Mouse (Mus musculus) ovary, adult 18-20 months (tissue): ENCODE data around the gene Btd.

Experiments
- DNase-seq: peaks from one replicate; pipeline ENCODE4 v3.0.0; 2022; ENCODE audit warnings: low spot score, mixed read lengths

Btd gene

DNA sequence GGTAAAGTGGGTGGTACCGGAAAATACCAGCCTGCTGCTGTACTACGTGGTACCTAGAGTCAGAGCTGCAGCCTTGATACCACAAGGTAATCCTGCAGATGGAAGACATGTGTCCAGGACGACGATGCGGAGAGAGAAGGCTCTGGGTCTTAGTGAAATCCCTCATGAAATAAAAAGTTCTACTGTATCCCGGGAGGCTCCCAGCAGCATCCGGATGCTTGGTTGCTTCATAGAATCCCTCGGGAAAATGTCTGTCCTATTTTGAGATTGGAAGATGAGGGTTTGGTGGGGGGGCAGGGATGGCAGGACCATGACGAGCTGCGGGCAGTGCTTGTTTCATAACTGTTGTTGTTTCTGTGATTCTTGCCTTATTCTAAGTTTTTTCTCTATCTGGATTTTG lies 7.2 kb downstream of the Btd start:
- no peak for DNase-seq

GRCm38 (mm10) chr14:31650347-31650746 lies 9.5 kb downstream of the Btd start:
- DNase-seq, result no peak

DNA sequence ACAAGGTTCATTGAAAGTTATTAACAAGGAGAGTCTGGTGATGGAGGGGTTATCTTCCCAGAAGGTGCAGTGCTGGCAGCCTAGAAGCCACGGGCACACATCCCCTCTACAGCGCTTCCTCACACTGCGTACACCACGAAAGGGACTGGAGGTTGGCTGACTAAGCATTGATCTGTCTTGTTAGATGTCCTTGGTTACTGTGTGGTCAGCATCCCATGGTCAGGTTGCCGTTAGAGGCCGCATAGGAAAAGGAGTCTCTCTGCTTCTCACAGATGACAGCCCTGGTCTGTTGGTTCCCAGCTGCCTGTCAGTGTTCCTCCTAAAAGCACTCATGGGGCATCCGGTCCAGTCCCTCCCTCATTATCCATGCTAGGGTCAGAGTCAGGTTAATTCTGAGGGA lies 10.4 kb downstream of the Btd start:
- no peak for DNase-seq

GRCm38 (mm10) chr14:31652106-31652505 lies 11.3 kb downstream of the Btd start:
- no peak for DNase-seq

GRCm38 (mm10) chr14:31652624-31653023 lies 11.8 kb downstream of the Btd start:
- no peak for DNase-seq

GRCm38 (mm10) chr14:31653101-31653875 lies 12.5 kb downstream of the Btd start:
- no peak for DNase-seq

- DNase-seq, result no peak
Measured at GRCm38 (mm10) chr14:31654816-31655215, 14.0 kb downstream of the Btd start.

GRCm38 (mm10) chr14:31655406-31655805 lies 14.6 kb downstream of the Btd start:
- DNase-seq, result no peak

DNA sequence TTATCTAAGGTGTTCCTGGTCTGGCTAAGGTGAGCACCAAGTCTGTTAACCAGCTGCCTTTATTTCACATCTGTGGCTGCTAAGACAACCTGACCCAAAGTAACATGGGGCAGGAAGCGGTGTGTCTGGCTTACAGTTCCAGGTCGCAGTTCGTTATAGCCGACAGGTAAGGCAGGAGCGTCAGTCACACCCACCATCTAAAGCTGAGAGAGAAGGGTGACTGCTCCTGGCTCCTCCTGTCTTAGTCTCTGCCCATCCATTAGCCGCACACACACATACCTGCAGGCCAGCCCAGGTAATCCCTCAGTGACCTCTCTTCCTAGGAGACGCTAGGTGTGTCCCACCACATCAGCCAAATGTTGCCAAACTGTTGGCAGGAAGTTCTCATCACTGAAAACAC lies 15.6 kb downstream of the Btd start:
- DNase-seq, result no peak

- no peak for DNase-seq
Measured at GRCm38 (mm10) chr14:31656857-31657645, 16.2 kb downstream of the Btd start.

GRCm38 (mm10) chr14:31658126-31658680 lies 17.4 kb downstream of the Btd start:
- no peak for DNase-seq

GRCm38 (mm10) chr14:31659501-31660181 lies 18.8 kb downstream of the Btd start:
- no peak for DNase-seq

GRCm38 (mm10) chr14:31660312-31661093 lies 19.7 kb downstream of the Btd start:
- DNase-seq, result no peak

- peak; percentile 86 for DNase-seq
Measured at GRCm38 (mm10) chr14:31661671-31662554, 21.1 kb downstream of the Btd start.

- peak; percentile 44 for DNase-seq
Measured at GRCm38 (mm10) chr14:31662555-31663211, 21.9 kb downstream of the Btd start.

- no peak for DNase-seq
Measured at GRCm38 (mm10) chr14:31663376-31664099, 22.7 kb downstream of the Btd start.

DNA sequence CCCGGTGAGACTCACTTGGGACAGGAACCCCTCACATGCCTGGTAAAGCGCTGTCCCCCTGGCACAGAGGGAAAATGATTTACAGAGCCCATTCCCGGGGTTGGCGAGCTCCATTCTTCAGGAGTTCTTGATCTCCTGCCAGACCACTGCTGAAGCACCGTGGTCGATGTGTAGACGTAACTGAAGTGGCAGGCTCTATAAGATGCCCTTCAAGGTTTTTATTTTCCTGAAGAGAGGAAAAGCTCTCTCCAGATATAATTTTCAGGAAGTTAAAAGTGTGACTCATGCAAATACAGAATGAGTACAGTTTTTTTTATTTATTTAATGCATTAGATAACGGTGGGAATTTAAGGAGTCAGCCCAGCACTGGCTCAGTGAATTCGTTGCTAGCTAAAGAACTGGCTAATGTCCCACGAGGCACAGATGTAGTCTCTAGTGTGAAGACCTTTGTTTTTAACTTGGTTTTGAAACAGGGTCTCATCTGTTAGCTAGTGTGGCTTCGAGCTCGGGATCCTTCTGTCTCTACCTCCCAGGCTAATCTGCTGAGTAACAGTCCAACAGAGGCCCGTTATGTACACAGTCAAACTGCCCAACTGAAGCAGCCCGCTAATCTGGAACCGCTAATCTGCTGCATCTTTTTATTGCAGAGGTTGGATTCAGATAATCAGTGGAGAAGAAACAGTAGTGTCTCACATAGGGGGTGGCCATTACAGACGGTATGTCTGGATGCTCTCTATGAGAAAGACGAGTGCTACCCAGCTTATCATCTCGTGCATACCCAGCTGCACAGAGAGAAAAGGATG lies 23.5 kb downstream of the Btd start:
- DNase-seq, result no peak

- no peak for DNase-seq
Measured at GRCm38 (mm10) chr14:31664903-31665565, 24.2 kb downstream of the Btd start.
